Mouse (Mus musculus) megakaryocyte, embryonic 14.5 days (primary cell): ENCODE results near the gene Npas2.

Source experiments
- FLI1 ChIP-seq: IDR thresholded peaks from 2 replicates; pipeline ENCODE4 v1.6.1; 2012; ENCODE audit warnings: low read length, inconsistent platforms, mixed read lengths
- GATA1 ChIP-seq: IDR thresholded peaks from 3 replicates; pipeline ENCODE4 v1.6.1; 2012; ENCODE audit warnings: mixed read lengths, low read length, inconsistent platforms, borderline replicate concordance

- no peak for TF ChIP-seq GATA1
- TF ChIP-seq FLI1, result no peak
These were observed 187.5 kb downstream of the Npas2 start for GRCm38 (mm10) chr1:39381017-39381416.
